Mouse (Mus musculus): Measurements from ENCODE around the gene Bcl7c.
"Not testable (repeated sequence)": the region's sequence is repeated elsewhere in the genome, so short reads cannot be mapped to it uniquely, and the experiment has no call there.

Gene Bcl7c

DNA sequence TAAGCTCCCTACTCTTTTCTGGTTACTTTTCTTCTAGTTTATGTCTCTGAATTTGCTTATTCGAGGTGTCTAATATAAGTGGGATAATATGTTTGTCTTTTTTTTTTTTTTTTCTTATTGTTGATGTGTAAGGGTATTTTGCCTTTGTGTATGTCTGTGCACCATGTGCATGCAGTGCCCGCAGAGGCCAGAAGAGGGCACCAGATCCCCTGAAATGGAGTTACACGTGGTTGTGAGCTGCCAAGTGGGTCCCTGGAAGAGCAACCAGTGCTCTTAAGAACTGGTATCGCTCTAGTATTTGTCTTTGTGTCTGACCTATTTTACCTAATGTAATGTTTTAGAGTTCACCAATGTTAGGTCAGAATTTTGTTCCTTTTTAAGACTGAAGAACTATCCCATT lies 51.8 kb downstream of the Bcl7c start:
- Histone ChIP-seq H3K27me3 (ENCODE audit: control insufficient read depth, insufficient read depth, low read length, poor library complexity, severe bottlenecking) (no peaks in the 10 kb centered on the region), H3K36me3 (ENCODE audit: control insufficient read depth, insufficient read depth, low read length, poor library complexity, severe bottlenecking) (no peaks in the 10 kb centered on the region)
- peak; percentile 69 for DNase-seq (ENCODE audit: low read depth, low spot score)

DNA sequence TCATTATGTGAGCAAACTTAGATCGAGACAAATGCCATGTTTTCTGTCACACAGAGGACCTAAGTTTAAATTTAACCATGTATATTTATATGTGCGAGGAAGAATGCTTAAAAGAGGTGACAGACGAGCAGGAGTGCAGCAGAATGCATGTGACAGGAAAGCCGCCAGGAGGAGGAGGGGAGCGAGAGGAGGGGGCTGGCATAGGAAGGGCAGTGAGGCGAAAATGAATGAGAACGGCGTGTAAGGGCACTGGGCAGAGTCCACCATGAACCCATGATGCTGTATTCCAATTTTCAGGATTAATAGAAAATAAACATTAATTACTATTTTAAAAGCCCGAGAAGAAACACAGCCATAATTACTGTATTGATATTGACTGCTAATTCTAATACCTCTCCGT lies 54.4 kb downstream of the Bcl7c start:
- H3K36me3 ChIP-seq (ENCODE audit: control insufficient read depth, insufficient read depth, low read length, poor library complexity, severe bottlenecking): no peaks in the 10 kb centered on the region
- no peak for DNase-seq (ENCODE audit: low read depth, low spot score)

DNA sequence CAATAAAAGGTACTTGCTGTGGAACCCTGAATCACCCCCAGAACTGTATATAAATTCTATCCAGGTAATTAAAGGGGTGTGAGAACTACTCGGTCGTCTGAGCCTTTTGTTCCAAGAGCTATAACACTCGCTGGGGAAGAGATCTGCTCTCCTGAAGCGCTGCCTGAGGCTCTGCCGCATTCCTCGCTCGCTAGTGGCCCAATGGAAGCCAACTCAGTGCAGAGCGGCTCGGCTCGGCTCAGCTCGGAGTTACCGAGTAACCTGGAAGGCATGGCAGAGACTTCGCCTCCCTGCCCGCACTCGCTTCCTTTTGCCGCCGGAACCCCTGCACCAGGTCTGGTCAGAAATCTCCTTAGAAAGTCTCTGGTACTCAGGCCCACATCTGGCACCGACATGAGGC lies 56.7 kb downstream of the Bcl7c start:
- no peak for DNase-seq (ENCODE audit: low read depth, low spot score)
- H3K27me3 ChIP-seq (ENCODE audit: control insufficient read depth, insufficient read depth, low read length, poor library complexity, severe bottlenecking): no peaks in the 10 kb centered on the region
- H3K36me3 ChIP-seq (ENCODE audit: control insufficient read depth, insufficient read depth, low read length, poor library complexity, severe bottlenecking): no peaks in the 10 kb centered on the region

More for the DNA sequence above, 54.4 kb downstream of the Bcl7c start:
- no peaks in the 10 kb centered on the region for H3K27me3 ChIP-seq (ENCODE audit: control insufficient read depth, insufficient read depth, low read length, poor library complexity, severe bottlenecking)

DNA sequence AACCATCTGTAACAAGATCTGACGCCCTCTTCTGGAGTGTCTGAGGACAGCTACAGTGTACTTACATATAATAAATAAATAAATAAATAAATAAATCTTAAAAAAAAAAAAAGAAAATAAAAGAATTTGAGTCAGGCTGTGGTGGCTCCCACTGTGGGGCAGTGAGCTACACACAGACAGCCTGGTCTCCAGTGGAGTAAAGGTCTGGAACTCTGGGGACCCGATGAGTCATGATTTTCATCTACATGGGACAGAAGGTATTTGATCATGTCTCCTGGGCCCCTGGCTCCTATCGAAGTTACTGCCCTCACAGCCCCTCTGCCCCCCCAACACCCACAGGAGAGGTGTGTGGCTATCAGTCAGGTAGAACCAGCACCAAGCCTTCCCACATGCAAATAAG lies 57.1 kb downstream of the Bcl7c start:
- no peaks in the 10 kb centered on the region for H3K27me3 ChIP-seq (ENCODE audit: control insufficient read depth, insufficient read depth, low read length, poor library complexity, severe bottlenecking)
- no peaks in the 10 kb centered on the region for H3K36me3 ChIP-seq (ENCODE audit: control insufficient read depth, insufficient read depth, low read length, poor library complexity, severe bottlenecking)
- no peak for DNase-seq (ENCODE audit: low read depth, low spot score)

DNA sequence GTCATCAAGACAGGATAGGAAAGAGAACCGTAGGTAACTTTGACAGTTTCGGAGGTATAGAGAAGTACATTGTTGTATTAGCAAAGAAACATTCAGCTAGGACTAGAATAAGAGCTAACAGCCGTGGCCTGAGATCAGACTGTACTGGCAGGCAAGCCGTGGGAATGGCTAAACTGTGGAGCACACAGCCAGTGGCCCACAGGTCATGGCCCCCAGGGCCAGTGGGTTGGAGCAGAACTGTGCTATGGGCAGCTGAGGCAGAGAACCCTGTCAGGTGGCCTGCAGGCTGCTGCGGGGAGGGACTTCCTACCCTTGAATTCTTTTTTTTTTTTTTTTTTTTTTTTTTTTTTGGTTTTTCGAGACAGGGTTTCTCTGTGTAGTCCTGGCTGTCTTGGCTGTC lies 59.5 kb downstream of the Bcl7c start:
- DNase-seq (ENCODE audit: low read depth, low spot score): no peak
- no peaks in the 10 kb centered on the region for H3K27me3 ChIP-seq (ENCODE audit: control insufficient read depth, insufficient read depth, low read length, poor library complexity, severe bottlenecking)
- no peaks in the 10 kb centered on the region for H3K36me3 ChIP-seq (ENCODE audit: control insufficient read depth, insufficient read depth, low read length, poor library complexity, severe bottlenecking)

DNA sequence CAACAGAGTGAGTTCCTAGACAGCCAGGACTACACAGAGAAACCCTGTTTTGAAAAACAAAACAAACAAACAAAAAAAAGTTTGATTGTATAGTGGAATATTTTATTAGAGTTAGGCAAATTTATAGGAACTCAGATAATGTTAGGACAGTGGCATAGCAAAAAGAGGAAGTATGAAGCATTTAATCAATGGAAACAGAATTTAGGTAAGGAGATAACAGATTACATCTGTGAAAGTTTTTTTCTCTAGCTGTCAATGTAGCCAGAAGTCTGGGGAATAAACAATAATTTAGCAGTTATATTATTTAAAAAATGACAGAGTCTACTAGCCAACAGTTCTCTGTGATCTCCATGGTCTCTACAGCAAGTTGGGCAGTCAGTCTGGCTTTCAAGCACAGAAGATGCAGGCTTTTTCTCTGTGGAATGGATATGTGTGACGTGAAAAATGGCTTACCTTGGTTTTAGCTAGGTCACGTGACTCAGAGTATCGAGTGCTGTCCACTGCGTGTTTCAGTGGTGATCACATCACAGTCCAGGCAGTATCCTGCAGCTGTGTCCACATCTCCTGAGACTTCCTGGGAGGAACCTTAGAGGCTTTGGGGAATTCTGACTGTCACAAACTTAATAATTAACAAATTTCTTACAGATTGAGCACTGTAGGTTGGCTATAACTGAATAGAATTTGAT lies 60.1 kb downstream of the Bcl7c start:
- DNase-seq (ENCODE audit: low read depth, low spot score): no peak
- Histone ChIP-seq H3K36me3 (ENCODE audit: control insufficient read depth, insufficient read depth, low read length, poor library complexity, severe bottlenecking) (no peaks in the 10 kb centered on the region), H3K27me3 (ENCODE audit: control insufficient read depth, insufficient read depth, low read length, poor library complexity, severe bottlenecking) (no peaks in the 10 kb centered on the region)

DNA sequence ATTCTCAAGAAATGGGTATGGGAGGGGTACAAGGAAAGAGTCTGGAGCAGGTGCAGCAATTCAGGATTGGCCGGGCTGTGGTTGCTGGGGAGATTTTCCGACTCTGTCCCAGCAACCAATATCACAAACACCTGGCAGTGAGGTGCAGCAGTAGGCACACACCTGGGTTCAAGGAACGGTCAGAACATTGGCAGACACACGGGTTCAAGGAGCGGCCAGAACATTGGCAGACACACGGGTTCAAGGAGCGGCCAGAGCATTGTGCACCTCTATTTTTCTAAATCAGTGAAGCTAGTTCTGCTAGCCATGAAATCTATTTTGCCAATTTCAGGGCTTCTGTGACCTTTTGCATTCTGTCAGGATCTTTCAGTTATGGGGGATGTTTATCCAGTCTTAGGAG lies 61.2 kb downstream of the Bcl7c start:
- not testable (repeated sequence) for H3K36me3 ChIP-seq (ENCODE audit: control insufficient read depth, insufficient read depth, low read length, poor library complexity, severe bottlenecking); H3K27me3 ChIP-seq (ENCODE audit: control insufficient read depth, insufficient read depth, low read length, poor library complexity, severe bottlenecking); DNase-seq (ENCODE audit: low read depth, low spot score)

DNA sequence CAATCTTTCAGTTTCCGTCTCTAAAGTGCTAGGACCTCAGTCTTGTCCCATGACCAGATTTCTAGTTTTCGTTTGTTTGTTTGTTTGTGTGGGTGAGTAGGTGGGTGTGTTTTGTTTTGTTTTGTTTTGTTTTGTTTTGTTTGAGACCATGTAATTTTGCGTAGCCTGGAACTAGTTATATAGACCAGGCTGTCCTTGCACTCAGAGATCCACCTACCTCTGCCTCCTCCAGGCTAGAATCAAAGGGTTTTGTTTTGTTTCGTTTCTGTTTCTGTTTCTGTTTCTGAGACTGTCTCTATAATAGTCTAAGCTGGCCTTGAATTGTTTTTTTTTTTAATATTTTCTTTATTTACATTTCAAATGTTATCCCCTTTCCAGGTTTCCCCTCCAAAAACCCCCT lies 62.4 kb downstream of the Bcl7c start:
- Histone ChIP-seq H3K27me3 (ENCODE audit: control insufficient read depth, insufficient read depth, low read length, poor library complexity, severe bottlenecking) (no peaks in the 10 kb centered on the region), H3K36me3 (ENCODE audit: control insufficient read depth, insufficient read depth, low read length, poor library complexity, severe bottlenecking) (no peaks in the 10 kb centered on the region)
- no peak for DNase-seq (ENCODE audit: low read depth, low spot score)

DNA sequence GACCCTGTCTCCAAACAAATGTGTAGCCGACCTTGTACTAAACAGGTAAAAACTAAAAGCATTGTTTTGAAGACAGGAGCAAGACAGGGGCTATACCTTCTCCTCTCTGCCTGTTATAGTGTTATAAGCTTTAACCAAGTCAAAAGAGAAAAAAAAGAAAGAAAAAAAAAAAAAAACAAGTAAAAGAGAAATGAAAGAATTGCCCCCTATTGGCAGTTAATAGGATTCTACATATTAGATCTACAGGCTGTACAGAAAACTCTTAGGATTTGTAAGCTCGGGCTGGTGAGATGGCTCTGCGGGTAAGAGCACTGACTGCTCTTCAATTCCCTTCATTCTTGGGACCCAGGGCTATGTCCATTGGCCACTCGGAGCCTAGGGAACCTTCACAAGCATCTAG lies 66.5 kb downstream of the Bcl7c start:
- DNase-seq (ENCODE audit: low read depth, low spot score): no peak
- H3K27me3 ChIP-seq (ENCODE audit: control insufficient read depth, insufficient read depth, low read length, poor library complexity, severe bottlenecking): no peaks in the 10 kb centered on the region
- H3K36me3 ChIP-seq (ENCODE audit: control insufficient read depth, insufficient read depth, low read length, poor library complexity, severe bottlenecking): no peaks in the 10 kb centered on the region

DNA sequence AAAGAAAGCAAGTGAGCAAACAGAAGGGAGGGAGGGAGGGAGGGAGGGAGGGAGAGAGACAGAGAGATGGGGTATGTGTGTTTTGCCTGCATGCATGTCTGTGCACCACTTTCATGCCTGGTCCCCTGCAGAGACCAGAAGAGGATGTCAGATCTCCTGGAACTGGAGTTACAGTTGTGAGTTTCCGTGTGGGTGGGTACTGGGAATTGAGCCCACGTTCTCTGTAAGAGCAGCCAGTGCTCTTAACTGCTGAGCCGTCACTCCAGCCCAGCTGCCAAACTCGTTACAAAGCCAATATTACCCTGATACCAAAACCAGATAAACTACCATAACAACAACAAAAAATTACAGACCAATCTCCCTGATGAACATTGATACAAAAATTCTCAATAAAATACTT lies 67.5 kb downstream of the Bcl7c start:
- no peaks in the 10 kb centered on the region for H3K27me3 ChIP-seq (ENCODE audit: control insufficient read depth, insufficient read depth, low read length, poor library complexity, severe bottlenecking)
- no peak for DNase-seq (ENCODE audit: low read depth, low spot score)
- H3K36me3 ChIP-seq (ENCODE audit: control insufficient read depth, insufficient read depth, low read length, poor library complexity, severe bottlenecking): no peaks in the 10 kb centered on the region

DNA sequence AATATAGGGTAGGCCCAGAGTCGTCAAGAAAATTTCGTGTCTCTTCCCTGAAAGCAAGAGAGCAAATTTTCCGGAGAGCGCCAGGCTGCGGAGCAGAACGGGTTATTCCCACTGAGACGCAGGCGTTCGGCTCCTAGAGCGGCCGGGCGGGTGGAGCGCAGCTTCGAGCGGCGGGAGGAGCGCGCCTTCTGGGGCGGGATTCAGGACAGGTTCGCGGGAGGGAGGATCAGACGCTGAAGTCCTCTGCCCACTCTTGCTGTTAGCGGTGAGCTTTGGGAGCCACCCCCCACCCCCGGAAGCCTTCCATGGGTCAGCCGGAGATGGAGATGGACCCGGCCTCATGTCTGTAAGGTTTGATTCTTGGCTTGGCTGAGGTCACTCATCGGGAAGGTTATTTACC lies 71.8 kb downstream of the Bcl7c start:
- DNase-seq (ENCODE audit: low read depth, low spot score): no peak
- Histone ChIP-seq H3K36me3 (ENCODE audit: control insufficient read depth, insufficient read depth, low read length, poor library complexity, severe bottlenecking) (no peaks in the 10 kb centered on the region), H3K27me3 (ENCODE audit: control insufficient read depth, insufficient read depth, low read length, poor library complexity, severe bottlenecking) (no peaks in the 10 kb centered on the region)

DNA sequence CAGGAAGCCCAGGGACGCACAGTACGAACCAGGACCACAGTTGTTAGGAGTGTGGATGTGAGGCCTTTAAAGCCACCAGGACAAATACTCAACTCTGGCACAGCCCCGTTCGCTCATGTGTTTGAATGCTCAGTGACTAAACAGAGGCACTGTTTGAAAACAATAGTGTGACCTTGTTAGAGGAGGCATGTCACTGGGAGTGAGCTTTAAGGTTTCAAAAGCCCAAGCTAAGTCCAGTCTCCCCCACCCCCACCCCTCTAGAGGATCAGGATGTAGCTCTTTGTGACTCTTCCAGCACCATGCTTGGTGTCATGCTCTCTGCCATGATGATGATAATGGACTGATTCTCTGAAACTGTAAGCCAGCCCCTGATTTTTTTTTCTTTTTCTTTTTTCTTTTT lies 77.3 kb downstream of the Bcl7c start:
- no peak for DNase-seq (ENCODE audit: low read depth, low spot score)
- Histone ChIP-seq H3K27me3 (ENCODE audit: control insufficient read depth, insufficient read depth, low read length, poor library complexity, severe bottlenecking) (no peaks in the 10 kb centered on the region), H3K36me3 (ENCODE audit: control insufficient read depth, insufficient read depth, low read length, poor library complexity, severe bottlenecking) (no peaks in the 10 kb centered on the region)

DNA sequence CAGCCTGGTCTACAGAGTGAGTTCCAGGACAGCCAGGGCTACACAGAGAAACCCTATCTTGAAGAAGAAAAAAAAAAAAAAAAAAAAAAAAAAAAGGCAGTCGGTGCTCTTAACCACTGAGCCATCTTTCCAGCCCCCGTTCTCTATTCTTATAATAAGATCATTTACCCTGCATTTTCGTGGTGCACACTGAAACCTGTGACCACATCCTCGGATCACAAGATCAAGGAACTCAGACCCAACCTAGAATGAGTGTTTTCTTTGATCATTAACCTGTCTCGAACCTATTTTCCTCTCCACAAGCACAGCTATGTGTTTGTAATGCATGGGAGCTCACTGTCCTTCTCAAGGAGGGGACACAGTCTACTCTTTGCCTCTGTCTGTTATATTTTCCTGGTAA lies 80.1 kb downstream of the Bcl7c start:
- no peak for DNase-seq (ENCODE audit: low read depth, low spot score)
- no peaks in the 10 kb centered on the region for H3K36me3 ChIP-seq (ENCODE audit: control insufficient read depth, insufficient read depth, low read length, poor library complexity, severe bottlenecking)
- H3K27me3 ChIP-seq (ENCODE audit: control insufficient read depth, insufficient read depth, low read length, poor library complexity, severe bottlenecking): no peaks in the 10 kb centered on the region

DNA sequence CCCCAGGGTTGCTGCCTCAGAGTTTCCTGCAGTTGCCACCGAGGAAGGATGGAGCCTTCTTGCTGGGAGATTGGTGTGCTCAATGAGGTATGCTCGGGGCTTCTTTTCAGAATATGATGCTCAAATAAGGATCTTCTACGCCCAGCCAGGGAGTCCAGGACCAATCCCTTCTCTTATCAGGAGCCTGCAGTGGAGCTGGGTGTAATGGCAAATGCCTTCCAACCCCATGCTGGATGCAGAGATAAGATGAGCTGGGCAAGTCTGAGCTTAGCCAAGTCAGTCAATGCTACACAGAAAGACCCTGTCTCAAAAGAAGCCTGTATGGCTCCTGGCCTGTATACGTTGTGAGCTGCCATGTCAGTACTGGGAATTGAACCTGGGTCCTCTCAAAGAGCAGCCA lies 82.3 kb downstream of the Bcl7c start:
- Histone ChIP-seq H3K36me3 (ENCODE audit: control insufficient read depth, insufficient read depth, low read length, poor library complexity, severe bottlenecking) (no peaks in the 10 kb centered on the region), H3K27me3 (ENCODE audit: control insufficient read depth, insufficient read depth, low read length, poor library complexity, severe bottlenecking) (no peaks in the 10 kb centered on the region)
- no peak for DNase-seq (ENCODE audit: low read depth, low spot score)

DNA sequence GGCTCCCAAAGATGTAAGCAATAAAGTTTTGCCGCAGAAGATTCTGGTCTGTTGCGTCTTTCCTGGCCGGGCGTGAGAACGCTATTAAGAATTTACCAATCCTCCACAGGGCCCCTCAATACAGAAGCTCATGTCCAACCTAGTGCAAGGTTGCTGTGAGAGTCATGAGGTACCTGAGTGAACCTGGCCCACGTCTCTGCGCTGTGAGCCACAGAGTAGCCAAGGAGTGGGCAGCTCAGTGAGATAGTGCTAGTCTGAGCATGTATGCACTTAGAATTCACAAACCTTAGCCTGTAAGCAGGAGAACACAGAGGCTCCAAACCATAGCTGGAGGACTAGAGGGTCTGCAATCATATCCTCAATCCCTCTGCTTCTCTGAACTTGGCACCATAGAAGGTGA lies 82.7 kb downstream of the Bcl7c start:
- no peaks in the 10 kb centered on the region for H3K36me3 ChIP-seq (ENCODE audit: control insufficient read depth, insufficient read depth, low read length, poor library complexity, severe bottlenecking)
- H3K27me3 ChIP-seq (ENCODE audit: control insufficient read depth, insufficient read depth, low read length, poor library complexity, severe bottlenecking): no peaks in the 10 kb centered on the region
- no peak for DNase-seq (ENCODE audit: low read depth, low spot score)

DNA sequence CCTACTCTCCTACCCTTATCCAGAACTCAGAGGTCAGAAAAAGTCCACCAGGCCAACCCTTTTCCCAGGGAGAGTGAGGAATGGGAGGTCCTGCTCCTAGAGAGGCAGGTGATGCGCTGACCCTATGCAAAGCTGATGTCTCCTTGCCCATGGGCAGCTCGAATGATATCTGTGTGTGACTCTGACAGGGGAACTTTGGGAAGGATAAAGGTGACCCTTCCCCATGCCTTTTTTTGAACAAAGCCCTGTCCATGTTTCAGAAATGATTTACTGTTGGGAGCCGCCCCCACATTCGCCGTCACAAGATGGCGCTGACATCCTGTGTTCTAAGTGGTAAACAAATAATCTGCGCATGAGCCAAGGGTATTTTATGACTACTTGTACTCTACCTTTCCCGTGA lies 90.3 kb downstream of the Bcl7c start:
- not testable (repeated sequence) for DNase-seq (ENCODE audit: low read depth, low spot score); H3K36me3 ChIP-seq (ENCODE audit: control insufficient read depth, insufficient read depth, low read length, poor library complexity, severe bottlenecking); H3K27me3 ChIP-seq (ENCODE audit: control insufficient read depth, insufficient read depth, low read length, poor library complexity, severe bottlenecking)

Data from splenic B cell, adult 2 months (primary cell).